Mouse (Mus musculus): ENCODE results near the gene Fam78b. TPM values are rescaled to one million over a fixed set of nuclear protein-coding genes. Genes with fewer than 3 reads are reported as not detected.

Fam78b gene
- polyA plus RNA-seq, 1 experiment from 2014 or later: 1.5 TPM

DNA sequence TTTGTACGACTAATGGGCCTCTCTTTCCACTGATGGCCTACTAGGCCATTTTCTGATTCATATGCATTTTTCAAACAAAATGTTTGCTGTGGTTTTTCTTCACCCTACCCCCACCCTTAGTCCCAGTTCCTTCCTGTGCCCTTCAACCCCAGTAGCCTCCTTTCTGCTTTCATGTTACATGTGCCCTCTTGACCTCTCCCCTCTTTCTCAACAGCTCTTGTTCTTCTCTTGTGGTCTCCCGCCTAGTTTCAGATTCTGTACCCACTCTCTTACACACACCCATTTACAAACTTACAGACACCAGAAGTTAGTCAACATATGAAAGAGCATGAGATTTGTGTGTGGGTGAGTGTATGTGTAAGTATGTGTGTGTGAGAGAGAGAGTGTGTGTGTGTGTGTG, 3.4 kb downstream of the Fam78b start:
- WGBS: 57% methylated on average over 2 of the region's 2 CpGs

DNA sequence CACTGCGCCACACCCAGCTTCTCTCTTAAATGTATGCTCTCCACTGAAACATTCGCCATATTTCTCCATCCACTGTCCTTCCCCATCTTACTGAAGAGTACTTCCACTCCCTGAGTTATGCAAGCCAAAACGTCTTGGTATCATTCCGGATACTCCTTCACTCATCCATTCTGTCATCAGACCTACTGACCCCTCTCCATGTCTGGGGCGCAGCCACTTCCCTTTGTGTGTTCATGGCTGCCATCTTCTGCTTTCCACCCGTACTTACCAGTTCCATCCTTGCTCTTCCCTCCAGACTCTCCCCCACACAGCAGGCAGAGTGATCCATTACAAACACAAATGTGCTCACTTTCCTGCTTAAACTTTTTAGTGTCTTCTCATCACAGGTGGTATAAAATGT, 6.1 kb downstream of the Fam78b start:
- H3K4me3 ChIP-seq: no peak overlapping the region
- peaks cover 12% of the 10 kb centered on the region for H3K27me3 ChIP-seq
- no peak for ATAC-seq (ENCODE audit: insufficient number of reproducible peaks, insufficient read depth, low FRiP score, low TSS enrichment)
- H3K27ac ChIP-seq: no peak overlapping the region
- H3K36me3 ChIP-seq: no peaks in the 10 kb centered on the region
- H3K4me2 ChIP-seq (replicated peaks): no peak overlapping the region
- H3K9me3 ChIP-seq: no peaks in the 10 kb centered on the region
- no peak overlapping the region for H3K9ac ChIP-seq
- 85% methylated on average over 6 of the region's 6 CpGs for WGBS
- 0 out of 2 replicates have a peak, but pooled peaks cover 4% of the 10 kb centered on the region for H3K4me1 ChIP-seq

More for the DNA sequence above, 3.4 kb downstream of the Fam78b start:
- H3K4me2 ChIP-seq (replicated peaks): no peak overlapping the region
- no peak overlapping the region for H3K27ac ChIP-seq
- no peaks in the 10 kb centered on the region for H3K9me3 ChIP-seq
- H3K36me3 ChIP-seq: no peaks in the 10 kb centered on the region
- peaks cover 26% of the 10 kb centered on the region for H3K27me3 ChIP-seq
- peaks cover 13% of the 10 kb centered on the region; the same call in 1 of the 2 replicates for H3K4me1 ChIP-seq
- no peak overlapping the region for H3K9ac ChIP-seq
- no peak overlapping the region for H3K4me3 ChIP-seq
- ATAC-seq (ENCODE audit: insufficient number of reproducible peaks, insufficient read depth, low FRiP score, low TSS enrichment): no peak

DNA sequence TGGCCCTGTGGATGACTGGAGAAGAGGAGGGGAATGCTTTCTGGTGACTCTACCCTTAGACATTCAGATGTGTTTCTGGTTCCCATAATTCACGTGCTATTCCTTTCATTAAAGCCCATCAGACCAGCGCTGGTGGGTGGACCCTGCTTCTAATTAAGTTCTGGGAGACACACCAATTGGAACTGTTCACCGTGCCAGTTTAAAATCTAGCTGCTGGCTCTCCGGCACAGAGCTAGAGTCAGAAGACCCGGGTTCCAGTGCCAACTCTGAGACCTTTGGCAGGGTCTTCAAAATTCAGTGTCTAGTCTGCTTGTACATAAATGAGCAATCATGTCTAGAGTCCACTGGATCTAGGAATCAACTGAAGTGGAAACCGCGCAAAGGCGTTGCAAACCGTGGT, 9.0 kb downstream of the Fam78b start:
- peaks cover 6% of the 10 kb centered on the region; the same call in 1 of the 2 replicates for H3K4me1 ChIP-seq

GRCm38 (mm10) chr1:167011301-167011700, 10.1 kb downstream of the Fam78b start:
- Histone ChIP-seq H3K9ac (no peak overlapping the region), H3K9me3 (no peaks in the 10 kb centered on the region), H3K27me3 (no peaks in the 10 kb centered on the region), H3K4me2 (replicated peaks) (no peak overlapping the region), H3K36me3 (no peaks in the 10 kb centered on the region), H3K4me3 (no peak overlapping the region), H3K27ac (no peak overlapping the region), H3K4me1 (peaks cover 6% of the 10 kb centered on the region; the same call in 1 of the 2 replicates)
- WGBS: 28% methylated on average over 6 of the region's 6 CpGs
- ATAC-seq (ENCODE audit: insufficient number of reproducible peaks, insufficient read depth, low FRiP score, low TSS enrichment): no peak

More for the DNA sequence above, 9.0 kb downstream of the Fam78b start:
- Histone ChIP-seq H3K27me3 (no peaks in the 10 kb centered on the region), H3K27ac (no peak overlapping the region), H3K9me3 (no peaks in the 10 kb centered on the region), H3K9ac (no peak overlapping the region), H3K36me3 (no peaks in the 10 kb centered on the region), H3K4me3 (no peak overlapping the region), H3K4me2 (replicated peaks) (no peak overlapping the region)
- 90% methylated on average over 9 of the region's 9 CpGs for WGBS
- no peak for ATAC-seq (ENCODE audit: insufficient number of reproducible peaks, insufficient read depth, low FRiP score, low TSS enrichment)

DNA sequence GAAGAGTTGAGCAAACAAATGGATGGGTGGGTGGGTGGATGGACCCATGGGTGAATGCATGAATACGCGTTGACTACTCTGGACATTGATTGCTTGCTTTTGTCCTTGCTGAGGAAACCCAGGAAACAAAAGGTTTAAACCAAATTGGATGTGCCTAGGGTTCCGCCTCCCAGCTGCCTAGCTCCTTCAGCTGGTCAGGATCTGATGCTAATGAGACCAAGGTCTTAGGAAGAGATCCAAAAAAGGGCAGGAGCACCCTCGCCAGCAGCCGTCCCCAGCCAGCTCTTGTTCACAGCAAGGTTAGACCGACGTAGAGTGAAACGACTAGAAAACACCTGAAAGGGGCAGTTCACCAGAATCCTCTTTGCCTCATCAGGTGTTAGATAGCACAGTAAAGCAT, 11.4 kb downstream of the Fam78b start:
- H3K4me3 ChIP-seq: no peak overlapping the region
- ATAC-seq (ENCODE audit: insufficient number of reproducible peaks, insufficient read depth, low FRiP score, low TSS enrichment): no peak
- no peak overlapping the region for H3K4me2 ChIP-seq (replicated peaks)
- 88% methylated on average over 8 of the region's 8 CpGs for WGBS
- no peaks in the 10 kb centered on the region for H3K27me3 ChIP-seq
- H3K36me3 ChIP-seq: no peaks in the 10 kb centered on the region
- H3K4me1 ChIP-seq: peaks cover 6% of the 10 kb centered on the region; the same call in 1 of the 2 replicates
- H3K9me3 ChIP-seq: no peaks in the 10 kb centered on the region
- H3K27ac ChIP-seq: no peak overlapping the region
- no peak overlapping the region for H3K9ac ChIP-seq

- ATAC-seq (ENCODE audit: insufficient number of reproducible peaks, insufficient read depth, low FRiP score, low TSS enrichment): peak; percentile 45; the same call in 1 of the 2 replicates
- H3K27ac ChIP-seq: no peak overlapping the region
- H3K9ac ChIP-seq: no peak overlapping the region
- no peaks in the 10 kb centered on the region for H3K27me3 ChIP-seq
- H3K4me3 ChIP-seq: no peak overlapping the region
- no peaks in the 10 kb centered on the region for H3K36me3 ChIP-seq
- peaks cover 6% of the 10 kb centered on the region; the same call in 1 of the 2 replicates for H3K4me1 ChIP-seq
- H3K9me3 ChIP-seq: no peaks in the 10 kb centered on the region
- 48% methylated on average over 7 of the region's 7 CpGs for WGBS
- no peak overlapping the region for H3K4me2 ChIP-seq (replicated peaks)
Measured at GRCm38 (mm10) chr1:167013234-167013864, 12.1 kb downstream of the Fam78b start.

GRCm38 (mm10) chr1:167016269-167016668, 15.1 kb downstream of the Fam78b start:
- H3K4me3 ChIP-seq: no peak overlapping the region
- H3K27ac ChIP-seq: no peak overlapping the region
- peaks cover 6% of the 10 kb centered on the region; the same call in 1 of the 2 replicates for H3K4me1 ChIP-seq
- no peaks in the 10 kb centered on the region for H3K9me3 ChIP-seq
- no peak overlapping the region for H3K9ac ChIP-seq
- WGBS: 53% methylated on average over 3 of the region's 3 CpGs
- no peaks in the 10 kb centered on the region for H3K36me3 ChIP-seq
- H3K27me3 ChIP-seq: no peaks in the 10 kb centered on the region
- no peak overlapping the region for H3K4me2 ChIP-seq (replicated peaks)
- no peak for ATAC-seq (ENCODE audit: insufficient number of reproducible peaks, insufficient read depth, low FRiP score, low TSS enrichment)

- no peak for ATAC-seq (ENCODE audit: insufficient number of reproducible peaks, insufficient read depth, low FRiP score, low TSS enrichment)
- Histone ChIP-seq H3K36me3 (no peaks in the 10 kb centered on the region), H3K4me2 (replicated peaks) (no peak overlapping the region), H3K27ac (no peak overlapping the region), H3K27me3 (no peaks in the 10 kb centered on the region), H3K4me3 (no peak overlapping the region), H3K4me1 (no peaks in the 10 kb centered on the region; the same call in 1 of the 2 replicates), H3K9ac (no peak overlapping the region), H3K9me3 (no peaks in the 10 kb centered on the region)
- 36% methylated on average over 9 of the region's 9 CpGs for WGBS
Measured at GRCm38 (mm10) chr1:167022001-167022424, 20.8 kb downstream of the Fam78b start.

GRCm38 (mm10) chr1:167022541-167023121, 21.4 kb downstream of the Fam78b start:
- WGBS: 59% methylated on average over 7 of the region's 8 CpGs

DNA sequence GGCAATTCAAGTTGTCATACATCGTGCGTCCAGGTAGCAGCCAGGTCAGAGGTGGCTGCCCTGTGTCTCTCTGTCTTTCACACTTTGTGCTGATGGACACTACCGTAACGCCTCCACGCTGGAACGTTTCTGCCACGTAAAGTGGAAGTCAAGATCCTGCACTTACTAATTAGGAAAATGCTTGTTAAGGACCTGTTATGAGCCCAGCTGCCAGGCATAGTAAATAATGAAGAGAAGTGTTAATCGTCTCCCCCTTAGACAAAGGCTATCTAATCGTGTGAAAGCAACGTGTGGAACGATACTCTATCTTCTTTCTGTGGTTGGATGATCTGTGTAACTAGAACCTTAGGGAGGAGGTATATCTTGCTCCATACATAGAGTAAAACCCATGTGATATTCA, 22.6 kb downstream of the Fam78b start:
- no peak overlapping the region for H3K4me3 ChIP-seq
- H3K9ac ChIP-seq: no peak overlapping the region
- H3K36me3 ChIP-seq: no peaks in the 10 kb centered on the region
- no peak overlapping the region for H3K4me2 ChIP-seq (replicated peaks)
- no peaks in the 10 kb centered on the region for H3K27me3 ChIP-seq
- 88% methylated on average over 11 of the region's 11 CpGs for WGBS
- H3K9me3 ChIP-seq: peaks cover 3% of the 10 kb centered on the region; the same call in 1 of the 2 replicates
- no peaks in the 10 kb centered on the region; the same call in 1 of the 2 replicates for H3K4me1 ChIP-seq
- no peak for ATAC-seq (ENCODE audit: insufficient number of reproducible peaks, insufficient read depth, low FRiP score, low TSS enrichment)
- H3K27ac ChIP-seq: no peak overlapping the region

More at GRCm38 (mm10) chr1:167022541-167023121, 21.4 kb downstream of the Fam78b start:
- Histone ChIP-seq H3K9ac (no peak overlapping the region), H3K9me3 (peaks cover 3% of the 10 kb centered on the region; the same call in 1 of the 2 replicates), H3K36me3 (no peaks in the 10 kb centered on the region), H3K27me3 (no peaks in the 10 kb centered on the region), H3K4me2 (replicated peaks) (no peak overlapping the region), H3K27ac (no peak overlapping the region), H3K4me1 (no peaks in the 10 kb centered on the region; the same call in 1 of the 2 replicates), H3K4me3 (no peak overlapping the region)
- no peak for ATAC-seq (ENCODE audit: insufficient number of reproducible peaks, insufficient read depth, low FRiP score, low TSS enrichment)

- no peak overlapping the region for H3K27ac ChIP-seq
- peaks cover 3% of the 10 kb centered on the region; the same call in 1 of the 2 replicates for H3K9me3 ChIP-seq
- no peak overlapping the region for H3K9ac ChIP-seq
- ATAC-seq (ENCODE audit: insufficient number of reproducible peaks, insufficient read depth, low FRiP score, low TSS enrichment): no peak
- H3K27me3 ChIP-seq: no peaks in the 10 kb centered on the region
- no peak overlapping the region for H3K4me3 ChIP-seq
- H3K36me3 ChIP-seq: no peaks in the 10 kb centered on the region
- H3K4me2 ChIP-seq (replicated peaks): no peak overlapping the region
- no peaks in the 10 kb centered on the region; the same call in 1 of the 2 replicates for H3K4me1 ChIP-seq
- WGBS: 80% methylated on average over 4 of the region's 4 CpGs
Measured at GRCm38 (mm10) chr1:167024961-167025360, 23.7 kb downstream of the Fam78b start.

Measured in embryonic facial prominence, embryonic 12.5 days (tissue).